7 mouse cellular contexts compared by ENCODE assay signal in the genomic region with DNA sequence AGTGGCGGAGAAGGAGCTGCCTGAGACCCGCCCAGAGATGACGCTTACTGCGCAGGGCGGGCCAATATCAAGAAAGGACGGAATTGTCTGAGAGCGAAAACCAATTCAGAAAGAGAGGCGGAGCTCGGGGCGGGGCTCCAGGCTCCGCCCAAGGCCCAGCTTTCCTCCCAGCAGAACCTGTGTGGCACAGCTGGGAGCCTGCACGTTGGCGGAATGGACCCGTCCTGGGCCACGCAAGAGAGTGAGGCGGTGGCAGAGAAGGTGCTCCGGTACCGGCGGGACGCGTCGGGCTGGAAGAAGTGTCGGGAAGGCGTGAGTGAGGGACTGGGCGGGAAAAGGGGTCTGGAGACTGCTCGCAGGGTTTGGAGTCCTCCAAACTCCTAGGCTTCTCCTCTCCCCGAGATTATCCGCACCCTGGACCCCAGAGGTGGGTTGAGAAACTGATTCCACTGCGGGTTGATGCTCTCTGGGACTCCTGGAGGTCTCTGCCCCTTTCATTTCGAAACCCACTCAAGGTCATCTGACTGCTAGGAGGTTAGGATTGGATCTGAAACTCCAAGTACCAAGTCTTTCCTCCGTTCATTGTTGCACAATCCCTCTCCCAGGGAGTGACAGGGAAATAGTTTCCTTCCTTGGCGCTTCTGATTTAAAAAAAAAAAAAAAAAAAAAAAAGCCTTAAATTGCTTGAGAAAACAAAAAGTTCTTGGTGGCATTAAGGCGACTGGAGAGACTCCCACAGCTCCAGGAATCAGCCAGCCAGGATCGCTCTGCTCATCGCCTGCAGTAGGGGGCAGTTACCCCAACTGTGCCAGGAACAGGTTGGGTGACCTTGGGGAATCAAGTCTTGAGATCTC. TPM values are rescaled to one million over a fixed set of nuclear protein-coding genes. Genes with fewer than 3 reads are reported as not detected.
A peak's percentile ranks its signal among the peaks of the same experiment; 100 is the strongest.
DNase-seq lines count a peak whose midpoint lies in the region; ATAC-seq lines count a peak whose summit lies in the region.

Gene Stard5 (plus strand): TSS at position 132 of the 854 bp plus-strand sequence.

- no peaks in the 10 kb centered on the region for H3K9me3 ChIP-seq in intestine, embryonic 16.5 days (ENCODE audit: control insufficient read depth, low read length)
- no peaks in the 10 kb centered on the region for H3K9me3 ChIP-seq in midbrain, embryonic 11.5 days (ENCODE audit: control insufficient read depth, low read length)

- H3K9ac ChIP-seq in intestine, embryonic 16.5 days (ENCODE audit: low read depth, low read length), result peak within 1 kb of the TSS; percentile 83
- H3K9ac ChIP-seq in midbrain, embryonic 11.5 days (ENCODE audit: low read length), result peak within 1 kb of the TSS; percentile 62

- peak within 1 kb of the TSS; percentile 64 for H3K4me3 ChIP-seq in intestine, embryonic 16.5 days (ENCODE audit: low read length)
- peak within 1 kb of the TSS; percentile 56 for H3K4me3 ChIP-seq in midbrain, embryonic 11.5 days (ENCODE audit: low read depth, low read length)

- no peaks in the 10 kb centered on the region for H3K27me3 ChIP-seq in intestine, embryonic 16.5 days (replicated peaks; ENCODE audit: control insufficient read depth, insufficient read depth, low read length)
- no peaks in the 10 kb centered on the region for H3K27me3 ChIP-seq in midbrain, embryonic 11.5 days (ENCODE audit: control insufficient read depth, insufficient read depth, low read length)

- peak; percentile 97 for DNase-seq in adrenal gland, adult 2 months
- DNase-seq in embryo, embryonic 11.5 days (ENCODE audit: low read depth, low spot score), result peak; percentile 88
- DNase-seq in gastrocnemius, postnatal 4 days (ENCODE audit: low spot score in 2 of 2), result peak; percentile 79 to 89
- DNase-seq in left cerebral cortex, postnatal 36 days (ENCODE audit: low spot score in 2 of 2), result peak; percentile 88
- peak; percentile 99 for DNase-seq in midbrain, embryonic 11.5 days (ENCODE audit: low spot score, missing footprints)
- peak; percentile 89 for DNase-seq in skeletal muscle tissue, adult 2 months (ENCODE audit: low read depth, low spot score)

- H3K27ac ChIP-seq in intestine, embryonic 16.5 days (ENCODE audit: low read length), result peak within 1 kb of the TSS; percentile 65
- no peak within 1 kb of the TSS for H3K27ac ChIP-seq in midbrain, embryonic 11.5 days (ENCODE audit: low read depth, low read length)

- WGBS in intestine, embryonic 16.5 days, result under 1% methylated on average over 35 of the region's 35 CpGs
- WGBS in midbrain, embryonic 11.5 days, result under 1% methylated on average over 35 of the region's 35 CpGs

- peak; percentile 91 for ATAC-seq in intestine, embryonic 16.5 days
- peak; percentile 97 for ATAC-seq in midbrain, embryonic 11.5 days (ENCODE audit: low FRiP score)

- H3K4me2 ChIP-seq in intestine, embryonic 16.5 days (ENCODE audit: low read depth, low read length), result peak within 1 kb of the TSS; percentile 65
- peak within 1 kb of the TSS; percentile 73 for H3K4me2 ChIP-seq in midbrain, embryonic 11.5 days

- no peaks in the 10 kb centered on the region for H3K36me3 ChIP-seq in intestine, embryonic 16.5 days (ENCODE audit: control insufficient read depth, insufficient read depth, low read length)
- no peaks in the 10 kb centered on the region for H3K36me3 ChIP-seq in midbrain, embryonic 11.5 days (ENCODE audit: control insufficient read depth, insufficient read depth, low read length)

- H3K4me1 ChIP-seq in intestine, embryonic 16.5 days (ENCODE audit: control insufficient read depth, insufficient read depth, low read length), result peaks cover 31% of the 10 kb centered on the region
- H3K4me1 ChIP-seq in midbrain, embryonic 11.5 days (ENCODE audit: control insufficient read depth, insufficient read depth, low read length), result peaks cover 5% of the 10 kb centered on the region

- intact Hi-C loops in left cerebral cortex, postnatal 36 days (cut with DNase I), result loop anchor here (5.0 kb wide), 1 partner anchor 65 kb away; no protein-coding TSS in a partner anchor

RNA-seq across cellular contexts. Expression of gene Stard5, which starts in this region (rescaled TPM):
- 10 to 100 TPM; 21.1 to 28.5 TPM for total RNA-seq in adrenal gland, adult 2 months (2021)
- 8.1 and 13.3 TPM in 2 replicates for polyA plus RNA-seq in adrenal gland, adult 2 months (2012; rRNA removed)
- 10 to 100 TPM; 14.9 to 15.3 TPM for total RNA-seq in gastrocnemius, postnatal 4 days (2021)
- 67.7 and 77.3 TPM in 2 replicates for polyA plus RNA-seq in intestine, embryonic 16.5 days (2015; fragmentation: Nextera tagmentation; extraction: Ambion mirVana)
- 1 to 10 TPM; 7.4 to 9.2 TPM for total RNA-seq in left cerebral cortex, postnatal 36 days (2021)
- 12.4 and 13.2 TPM in 2 replicates for polyA plus RNA-seq in midbrain, embryonic 11.5 days (2014; fragmentation: Nextera tagmentation; extraction: Ambion mirVana)
